Mouse (Mus musculus) lung, postnatal 0 days (tissue): ENCODE measurements around the gene Rdh16f1. TPM values are rescaled to one million over a fixed set of nuclear protein-coding genes. Genes with fewer than 3 reads are reported as not detected.
"Not testable (repeated sequence)": the region's sequence is repeated elsewhere in the genome, so short reads cannot be mapped to it uniquely, and the experiment has no call there.

Experiments used
- ATAC-seq: fragments of 200-750 bp; cut with Nextera tagmentation; 2 replicates; pipeline ENCODE4 v1.8.0; 2017; ENCODE audit warnings: moderate library complexity
- DNase-seq: peaks from one replicate; pipeline ENCODE4 v3.0.0-alpha.2; 2016; ENCODE audit warnings: low spot score
- H3K27ac ChIP-seq: fragments of 300-500 bp; sonication (generic); 2 replicates; pipeline ENCODE4 v1.5.1; 2014; ENCODE audit warnings: antibody characterized with exemption, mild to moderate bottlenecking, low read length, mixed read lengths
- H3K27me3 ChIP-seq: fragments of 300-500 bp; sonication (generic); replicated peaks from 2 replicates; pipeline ENCODE4 v1.6.1; 2014; ENCODE audit warnings: low read length, mixed read lengths; ENCODE audit not compliant: insufficient read depth
- H3K36me3 ChIP-seq: fragments of 300-500 bp; sonication (generic); 2 replicates; pipeline ENCODE4 v1.6.1; 2014; ENCODE audit warnings: low read length, mixed read lengths; ENCODE audit not compliant: insufficient read depth
- H3K4me1 ChIP-seq: fragments of 300-500 bp; sonication (generic); 2 replicates; pipeline ENCODE4 v1.6.1; 2014; ENCODE audit warnings: antibody characterized with exemption, low read depth, low read length, mixed read lengths; ENCODE audit not compliant: insufficient read depth
- H3K4me2 ChIP-seq: fragments of 300-500 bp; sonication (generic); replicated peaks from 2 replicates; pipeline ENCODE4 v1.6.1; 2014; ENCODE audit warnings: low read depth, mild to moderate bottlenecking, low read length, moderate library complexity, mixed read lengths
- H3K4me3 ChIP-seq: fragments of 300-500 bp; sonication (generic); 2 replicates; pipeline ENCODE4 v1.5.1; 2014; ENCODE audit warnings: low read depth, low read length
- H3K9ac ChIP-seq: fragments of 300-500 bp; sonication (generic); replicated peaks from 2 replicates; pipeline ENCODE4 v1.6.1; 2014; ENCODE audit warnings: low read depth, mild to moderate bottlenecking
- H3K9me3 ChIP-seq: fragments of 300-500 bp; sonication (generic); 2 replicates; pipeline ENCODE4 v1.6.1; 2016; ENCODE audit warnings: low read length, mixed read lengths
- CTCF ChIP-seq: IDR thresholded peaks from 2 replicates; pipeline ENCODE4 v1.5.1; 2016; ENCODE audit warnings: antibody characterized with exemption, mild to moderate bottlenecking
- EP300 ChIP-seq: IDR thresholded peaks from 2 replicates; pipeline ENCODE4 v1.6.1; 2016; ENCODE audit warnings: antibody characterized with exemption, mild to moderate bottlenecking, control low read depth
- WGBS: fragments of 180-500 bp; shearing (Covaris S2); extraction: QIAGEN DNeasy Blood & Tissue Kit; methylation state at CpG from one replicate; pipeline ENCODE4 v1.1.7; 2014; 5-methylcytosine and 5-hydroxymethylcytosine counted together
- polyA plus RNA-seq: library from polyadenylated mRNA; unstranded; fragments of >200 nt; fragmentation: Nextera tagmentation; extraction: Ambion mirVana; gene quantifications from 2 replicates; pipeline ENCODE4 v1.2.1, GENCODE M21; 2015

The Rdh16f1 gene
- polyA plus RNA-seq, 1 experiment from 2014 or later = 0.47 TPM

DNA sequence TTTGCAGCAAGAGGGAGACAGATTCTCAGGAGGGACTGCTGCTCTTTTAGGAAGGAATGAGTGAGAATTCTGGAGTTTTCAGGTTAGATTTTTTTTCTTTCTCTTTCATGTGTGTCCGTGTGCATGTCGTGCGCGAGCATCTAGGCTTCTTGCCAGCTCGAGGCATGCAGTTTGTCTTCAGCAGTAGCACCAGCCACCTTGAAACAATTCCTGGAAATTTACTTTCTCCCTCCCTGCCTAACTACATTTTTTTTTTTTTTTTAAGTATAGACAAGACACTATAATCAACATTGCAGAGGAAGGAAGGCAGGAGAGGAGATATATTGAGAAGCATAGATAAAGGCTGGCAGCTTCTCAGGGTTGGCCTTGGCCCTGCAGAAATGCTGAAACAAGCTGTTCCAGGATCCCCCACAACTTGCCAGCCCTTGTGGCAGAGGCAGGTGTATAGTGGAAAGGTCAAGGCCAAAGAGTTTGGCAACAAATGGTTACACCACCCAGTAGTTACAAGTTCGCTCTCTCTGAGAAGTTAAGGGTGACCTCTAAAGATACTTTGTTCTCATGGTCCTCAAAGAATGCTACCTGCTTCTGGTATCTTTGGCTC, 4.9 kb upstream of the Rdh16f1 start:
- Histone ChIP-seq H3K9me3 (no peaks in the 10 kb centered on the region), H3K4me2 (no peak overlapping the region), H3K27me3 (no peaks in the 10 kb centered on the region), H3K27ac (no peak overlapping the region), H3K4me3 (no peak overlapping the region), H3K4me1 (peaks cover 6% of the 10 kb centered on the region; the same call in 1 of the 2 replicates), H3K36me3 (no peaks in the 10 kb centered on the region), H3K9ac (no peak overlapping the region)
- WGBS = 53% methylated on average over 6 of the region's 6 CpGs
- ATAC-seq (peak; percentile 22; the same call in 1 of the 2 replicates), DNase-seq (peak; percentile 52)
- TF ChIP-seq CTCF (no peak), EP300 (peak; percentile 81)

DNA sequence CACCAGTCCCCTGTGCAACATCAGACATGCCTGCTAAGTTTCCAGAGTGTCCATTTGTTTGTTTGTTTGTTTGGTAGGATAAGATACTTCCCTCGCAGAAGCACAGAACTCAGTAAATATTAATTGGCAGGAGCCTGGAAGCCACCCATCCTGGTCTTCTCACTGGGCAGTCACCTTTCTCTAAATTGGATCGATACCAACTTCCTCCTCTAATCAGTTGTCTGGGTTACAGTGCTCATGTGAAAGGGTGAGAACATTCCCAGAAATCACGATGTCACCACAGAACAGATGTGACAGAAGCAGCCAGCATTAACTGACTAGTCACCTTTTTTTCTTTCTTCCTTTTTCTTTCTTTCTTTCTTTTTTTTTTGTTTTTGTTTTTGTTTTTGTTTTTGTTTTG, 4.3 kb upstream of the Rdh16f1 start:
- Histone ChIP-seq H3K4me1 (0 out of 2 replicates have a peak, but pooled peaks cover 4% of the 10 kb centered on the region), H3K9me3 (no peaks in the 10 kb centered on the region), H3K4me2 (no peak overlapping the region), H3K27me3 (no peaks in the 10 kb centered on the region), H3K9ac (no peak overlapping the region), H3K36me3 (no peaks in the 10 kb centered on the region), H3K27ac (no peak overlapping the region), H3K4me3 (no peak overlapping the region)
- TF ChIP-seq CTCF = no peak
- TF ChIP-seq EP300 = no peak
- DNase-seq (peak; percentile 4), ATAC-seq (no peak)
- 36% methylated on average over 3 of the region's 3 CpGs for WGBS

DNA sequence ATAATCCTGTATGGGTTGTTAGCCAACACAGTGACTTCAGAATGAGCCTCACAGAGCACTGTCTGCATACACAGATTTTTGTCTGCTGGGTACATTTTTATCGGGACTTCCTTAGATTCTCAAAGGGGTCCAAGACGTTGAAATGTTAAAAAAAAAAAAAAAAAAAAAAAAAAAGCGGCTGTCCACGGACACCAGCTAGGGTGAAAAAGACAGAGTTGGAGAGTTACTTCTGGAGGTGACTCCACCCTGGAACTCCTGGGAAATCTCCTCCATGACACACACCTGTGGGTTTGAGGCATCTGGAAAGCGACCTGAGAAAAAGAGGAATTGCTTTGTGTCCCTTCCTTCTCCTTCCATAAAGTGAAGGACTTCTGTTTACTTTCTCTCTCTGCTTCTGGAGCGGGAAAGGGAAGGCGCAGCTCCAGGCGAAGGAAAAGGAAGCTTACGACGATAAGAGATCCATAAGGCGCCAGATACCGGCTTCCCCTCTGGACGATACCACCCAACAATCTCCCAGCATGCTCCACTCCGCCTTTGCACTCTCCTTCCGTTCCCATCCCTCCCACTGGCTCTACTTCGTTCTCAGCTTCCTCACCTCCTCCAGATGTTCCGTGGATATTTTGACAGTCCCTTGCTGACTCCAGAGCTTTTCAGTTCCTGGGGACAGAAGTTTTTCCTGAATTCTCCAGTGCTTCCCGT, 3.7 kb upstream of the Rdh16f1 start:
- ATAC-seq = peak; percentile 55
- peak overlapping the region; percentile 14 for H3K4me3 ChIP-seq
- H3K36me3 ChIP-seq = no peaks in the 10 kb centered on the region
- H3K4me2 ChIP-seq = peak overlapping the region; percentile 52
- no peaks in the 10 kb centered on the region for H3K27me3 ChIP-seq
- H3K27ac ChIP-seq = 0 out of 2 replicates have a peak overlapping the region, but pooled peaks have one; percentile 20
- WGBS = 15% methylated on average over 15 of the region's 18 CpGs
- peak; percentile 62 for DNase-seq
- H3K9ac ChIP-seq = 0 out of 2 replicates have a peak overlapping the region, but pooled peaks have one; percentile 8
- no peaks in the 10 kb centered on the region for H3K9me3 ChIP-seq
- H3K4me1 ChIP-seq = 0 out of 2 replicates have a peak, but pooled peaks cover 4% of the 10 kb centered on the region
- TF ChIP-seq EP300 = peak; percentile 65; the same call in 1 of the 2 replicates
- TF ChIP-seq CTCF = no peak

DNA sequence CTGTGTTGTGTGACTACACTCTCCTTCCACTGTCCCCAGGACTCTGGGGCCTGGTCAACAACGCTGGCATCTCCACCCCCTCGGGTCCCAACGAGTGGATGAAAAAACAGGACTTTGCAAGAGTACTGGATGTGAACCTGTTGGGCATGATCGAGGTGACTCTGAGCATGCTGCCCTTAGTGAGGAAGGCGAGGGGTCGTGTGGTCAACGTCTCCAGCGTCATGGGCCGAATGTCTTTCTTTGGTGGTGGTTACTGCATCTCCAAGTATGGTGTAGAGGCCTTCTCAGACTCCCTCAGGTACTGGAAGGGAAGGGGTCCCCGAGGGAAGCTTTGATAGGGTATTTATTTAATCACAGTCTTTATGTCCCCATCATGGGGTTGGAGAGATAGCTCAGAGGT, 3.3 kb downstream of the Rdh16f1 start:
- 89% methylated on average over 10 of the region's 10 CpGs for WGBS

DNA sequence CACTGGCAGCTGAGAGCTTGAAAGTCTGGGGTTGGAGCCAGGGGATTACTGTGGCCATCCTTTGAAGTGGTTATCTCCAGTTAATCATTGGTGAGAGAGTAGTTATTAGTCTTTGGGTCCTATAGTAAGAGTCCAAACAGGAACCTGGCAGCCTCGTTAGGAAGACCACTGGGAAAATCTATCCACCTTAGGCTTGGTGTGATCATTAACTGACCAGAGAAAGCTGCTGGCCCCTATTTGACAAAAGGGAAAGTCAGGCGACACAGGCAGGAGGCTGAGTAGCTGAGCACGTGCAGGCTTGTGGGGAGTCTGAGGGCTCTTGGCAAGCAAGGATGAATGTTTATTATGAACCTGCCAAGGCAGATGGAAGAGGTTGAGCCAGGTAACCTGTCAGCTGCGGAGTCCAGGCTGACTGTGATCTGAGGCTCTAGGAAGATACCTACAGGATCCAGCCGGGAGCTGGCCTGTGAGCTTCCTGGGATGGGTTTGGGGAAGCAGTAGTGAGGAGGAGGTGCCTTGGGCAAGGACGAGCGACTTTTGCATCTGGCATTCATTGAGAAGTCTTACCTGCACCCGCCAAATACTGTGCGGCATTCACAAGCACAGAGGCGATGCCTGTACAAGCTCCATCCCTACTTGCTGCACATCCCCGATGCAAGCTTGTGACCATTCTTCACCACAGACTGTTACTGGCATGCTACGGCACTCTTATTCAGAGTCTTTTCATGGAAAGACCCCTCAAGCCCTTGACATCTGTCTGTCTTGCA, 4.5 kb downstream of the Rdh16f1 start:
- ATAC-seq = no peak
- no peak overlapping the region for H3K27ac ChIP-seq
- WGBS = 52% methylated on average over 12 of the region's 12 CpGs

More for the DNA sequence above, 3.3 kb downstream of the Rdh16f1 start:
- H3K9ac ChIP-seq, DNase-seq, H3K9me3 ChIP-seq, H3K36me3 ChIP-seq, H3K27me3 ChIP-seq, ATAC-seq, H3K27ac ChIP-seq, H3K4me2 ChIP-seq, H3K4me3 ChIP-seq, H3K4me1 ChIP-seq: not testable (repeated sequence)

DNA sequence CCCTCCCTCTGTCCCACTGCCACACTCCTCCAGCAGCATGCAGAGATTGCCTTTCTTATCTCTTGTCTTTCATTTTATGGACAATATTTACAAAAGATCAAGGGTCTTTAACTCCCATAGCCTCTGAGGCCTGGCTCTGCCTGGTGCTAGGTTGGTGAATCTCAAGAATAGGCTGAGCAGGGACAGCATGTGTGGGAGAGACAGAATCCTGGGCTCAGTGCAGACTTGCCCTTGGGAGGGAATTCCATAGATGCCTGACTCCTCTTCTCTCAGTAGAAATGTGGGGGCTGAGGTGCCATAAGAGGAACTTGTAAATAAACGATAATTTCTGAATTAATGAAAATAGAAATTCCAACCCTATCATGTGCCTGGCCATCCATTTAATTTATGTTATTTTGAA, 7.0 kb downstream of the Rdh16f1 start:
- Histone ChIP-seq H3K4me2 (no peak overlapping the region), H3K4me1 (no peaks in the 10 kb centered on the region), H3K27me3 (no peaks in the 10 kb centered on the region), H3K36me3 (no peaks in the 10 kb centered on the region), H3K9me3 (no peaks in the 10 kb centered on the region), H3K9ac (no peak overlapping the region), H3K27ac (no peak overlapping the region), H3K4me3 (no peak overlapping the region)
- 59% methylated on average over 1 of the region's 1 CpGs for WGBS
- DNase-seq (no peak), ATAC-seq (no peak)
- no peak for TF ChIP-seq CTCF

More for the DNA sequence above, 4.5 kb downstream of the Rdh16f1 start:
- no peak for TF ChIP-seq EP300
- TF ChIP-seq CTCF = no peak
- no peak overlapping the region for H3K9ac ChIP-seq
- H3K4me2 ChIP-seq = no peak overlapping the region
- H3K4me3 ChIP-seq = no peak overlapping the region
- H3K27me3 ChIP-seq = no peaks in the 10 kb centered on the region
- no peaks in the 10 kb centered on the region for H3K4me1 ChIP-seq
- no peaks in the 10 kb centered on the region for H3K9me3 ChIP-seq
- H3K36me3 ChIP-seq = no peaks in the 10 kb centered on the region
- no peak for DNase-seq
